Mouse (Mus musculus) frontal cortex, adult (tissue): ENCODE measurements around the gene Fam180a.
"Not testable (repeated sequence)": the region's sequence is repeated elsewhere in the genome, so short reads cannot be mapped to it uniquely, and the experiment has no call there.

ENCODE experiments used
- ATAC-seq: cut with Nextera tagmentation; 2 replicates; pipeline ENCODE4 v1.9.2; 2017; ENCODE audit warnings: mild to moderate bottlenecking, moderate library complexity, mixed read lengths; ENCODE audit not compliant: low TSS enrichment

Fam180a gene

GRCm38 (mm10) chr6:35326111-35326515 lies at the start of gene Fam180a:
TSS of gene Fam180a (minus strand) at chr6:35326141.
- ATAC-seq, result peak; percentile 78; the same call in 1 of the 2 replicates

- no peak for ATAC-seq
Measured at GRCm38 (mm10) chr6:35374052-35374451, 48.1 kb upstream of the Fam180a start.

- ATAC-seq, result no peak
Measured at GRCm38 (mm10) chr6:35370356-35370755, 44.4 kb upstream of the Fam180a start.

- not testable (repeated sequence) for ATAC-seq
Measured at GRCm38 (mm10) chr6:35369578-35370282, 43.8 kb upstream of the Fam180a start.

- ATAC-seq, result no peak
Measured at GRCm38 (mm10) chr6:35362596-35362995, 36.7 kb upstream of the Fam180a start.

- ATAC-seq, result peak; percentile 65; the same call in 1 of the 2 replicates
Measured at GRCm38 (mm10) chr6:35355320-35355719, 29.4 kb upstream of the Fam180a start.

GRCm38 (mm10) chr6:35354622-35354998 lies 28.7 kb upstream of the Fam180a start:
- peak; percentile 59; the same call in 1 of the 2 replicates for ATAC-seq

GRCm38 (mm10) chr6:35353846-35354621 lies 28.1 kb upstream of the Fam180a start:
- no peak for ATAC-seq

GRCm38 (mm10) chr6:35353416-35353815 lies 27.5 kb upstream of the Fam180a start:
- ATAC-seq, result no peak

GRCm38 (mm10) chr6:35352867-35353266 lies 26.9 kb upstream of the Fam180a start:
- no peak for ATAC-seq

- no peak for ATAC-seq
Measured at GRCm38 (mm10) chr6:35351826-35352225, 25.9 kb upstream of the Fam180a start.

- ATAC-seq, result no peak; the same call in 1 of the 2 replicates
Measured at GRCm38 (mm10) chr6:35349784-35350183, 23.8 kb upstream of the Fam180a start.

GRCm38 (mm10) chr6:35338640-35339039 lies 12.7 kb upstream of the Fam180a start:
- ATAC-seq, result no peak

- no peak for ATAC-seq
Measured at GRCm38 (mm10) chr6:35337836-35338235, 11.9 kb upstream of the Fam180a start.

GRCm38 (mm10) chr6:35335452-35335851 lies 9.5 kb upstream of the Fam180a start:
- ATAC-seq, result no peak

- no peak for ATAC-seq
Measured at GRCm38 (mm10) chr6:35334278-35334677, 8.3 kb upstream of the Fam180a start.

GRCm38 (mm10) chr6:35333632-35334031 lies 7.7 kb upstream of the Fam180a start:
- ATAC-seq, result no peak

- ATAC-seq, result no peak
Measured at GRCm38 (mm10) chr6:35330834-35331233, 4.9 kb upstream of the Fam180a start.

GRCm38 (mm10) chr6:35329956-35330355 lies 4.0 kb upstream of the Fam180a start:
- no peak for ATAC-seq

GRCm38 (mm10) chr6:35324306-35324705 lies 1.6 kb downstream of the Fam180a start:
- no peak for ATAC-seq

- ATAC-seq, result no peak
Measured at GRCm38 (mm10) chr6:35323046-35323445, 2.9 kb downstream of the Fam180a start.

GRCm38 (mm10) chr6:35321105-35321504 lies 4.8 kb downstream of the Fam180a start:
- ATAC-seq, result no peak

- ATAC-seq, result peak; percentile 84
Measured at GRCm38 (mm10) chr6:35319850-35320249, 6.1 kb downstream of the Fam180a start.
